In the genomic region with DNA sequence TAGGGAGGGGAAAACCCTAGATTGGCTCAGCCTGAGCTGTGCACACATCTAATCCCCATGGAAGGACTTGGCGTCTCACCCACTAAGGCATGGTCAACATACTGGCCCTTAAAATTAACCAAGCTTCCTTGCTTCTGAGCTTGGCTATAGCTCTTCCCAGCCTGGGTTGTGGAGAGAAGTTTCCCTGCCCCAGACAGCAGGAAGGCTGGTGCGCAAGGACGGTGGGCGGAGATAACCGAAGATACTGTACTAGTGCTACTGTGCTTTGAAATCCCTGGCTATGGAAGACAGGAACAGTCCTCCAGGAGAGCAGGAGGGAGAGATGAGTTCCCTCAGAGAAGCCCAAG, we compare ENCODE assay signal across 8 mouse cellular contexts. TPM values are rescaled to one million over a fixed set of nuclear protein-coding genes. Genes with fewer than 3 reads are reported as not detected.
A peak's percentile ranks its signal among the peaks of the same experiment; 100 is the strongest.
DNase-seq lines count a peak whose midpoint lies in the region; ATAC-seq lines count a peak whose summit lies in the region.

No protein-coding gene starts in this region.

- H3K36me3 ChIP-seq in kidney, embryonic 15.5 days = peaks cover 29% of the 10 kb centered on the region
- peaks cover 42% of the 10 kb centered on the region for H3K36me3 ChIP-seq in hindbrain, embryonic 13.5 days
- no peaks in the 10 kb centered on the region for H3K36me3 ChIP-seq in midbrain, embryonic 15.5 days (replicated peaks)

- H3K4me2 ChIP-seq in kidney, embryonic 15.5 days = peak overlapping the region; percentile 79
- peak overlapping the region; percentile 94 for H3K4me2 ChIP-seq in hindbrain, embryonic 13.5 days
- peak overlapping the region; percentile 72 for H3K4me2 ChIP-seq in midbrain, embryonic 15.5 days

- H3K9ac ChIP-seq in kidney, embryonic 15.5 days = peak overlapping the region; percentile 84
- H3K9ac ChIP-seq in hindbrain, embryonic 13.5 days = peak overlapping the region; percentile 92
- peak overlapping the region; percentile 61; the same call in 1 of the 2 replicates for H3K9ac ChIP-seq in midbrain, embryonic 15.5 days

- intact Hi-C loops in left cerebral cortex, postnatal 4 days (cut with DNase I) = no loop called here

- no peaks in the 10 kb centered on the region for H3K27me3 ChIP-seq in kidney, embryonic 15.5 days
- peaks cover 35% of the 10 kb centered on the region for H3K27me3 ChIP-seq in hindbrain, embryonic 13.5 days
- H3K27me3 ChIP-seq in midbrain, embryonic 15.5 days (replicated peaks) = no peaks in the 10 kb centered on the region

- no peaks in the 10 kb centered on the region for H3K9me3 ChIP-seq in kidney, embryonic 15.5 days (replicated peaks)
- no peaks in the 10 kb centered on the region for H3K9me3 ChIP-seq in hindbrain, embryonic 13.5 days
- H3K9me3 ChIP-seq in midbrain, embryonic 15.5 days = no peaks in the 10 kb centered on the region

- H3K4me1 ChIP-seq in kidney, embryonic 15.5 days = peaks cover 49% of the 10 kb centered on the region
- H3K4me1 ChIP-seq in hindbrain, embryonic 13.5 days (replicated peaks) = peaks cover 50% of the 10 kb centered on the region
- H3K4me1 ChIP-seq in midbrain, embryonic 15.5 days = peaks cover 47% of the 10 kb centered on the region

- peak; percentile 5; the same call in 1 of the 2 replicates for ATAC-seq in kidney, embryonic 15.5 days (replicated peaks; ENCODE audit: low FRiP score)
- peak; percentile 4; the same call in 1 of the 2 replicates for ATAC-seq in hindbrain, embryonic 13.5 days (ENCODE audit: low FRiP score)
- ATAC-seq in midbrain, embryonic 15.5 days (replicated peaks) = no peak
- ATAC-seq in activated CD4-positive, CD25-positive, alpha-beta regulatory T cell, adult 4 months = no peak

- peak overlapping the region; percentile 96 for H3K27ac ChIP-seq in kidney, embryonic 15.5 days
- H3K27ac ChIP-seq in hindbrain, embryonic 13.5 days = peak overlapping the region; percentile 98
- H3K27ac ChIP-seq in midbrain, embryonic 15.5 days = peak overlapping the region; percentile 91

- DNase-seq in kidney, postnatal 14 days = no peak
- peak; percentile 54 for DNase-seq in adrenal gland, postnatal 25 days
- DNase-seq in left cerebral cortex, postnatal 4 days = no peak
- DNase-seq in frontal cortex, adult 2 months (ENCODE audit: extremely low spot score in 1 of 2, low spot score in 1 of 2) = no peak

- peak overlapping the region; percentile 81 for H3K4me3 ChIP-seq in kidney, embryonic 15.5 days (replicated peaks)
- H3K4me3 ChIP-seq in hindbrain, embryonic 13.5 days = peak overlapping the region; percentile 75
- H3K4me3 ChIP-seq in midbrain, embryonic 15.5 days = peak overlapping the region; percentile 49

- WGBS in kidney, embryonic 15.5 days = 70% methylated on average over 5 of the region's 5 CpGs
- WGBS in hindbrain, embryonic 13.5 days = 78% methylated on average over 5 of the region's 5 CpGs
- WGBS in midbrain, embryonic 15.5 days = 57% methylated on average over 5 of the region's 5 CpGs

RNA-seq across cellular contexts. Expression of gene Wdr6, which starts 0.8 kb away (rescaled TPM):
- polyA plus RNA-seq in kidney, embryonic 15.5 days (2015; fragmentation: Nextera tagmentation; extraction: Ambion mirVana) = 123 and 139 TPM in 2 replicates
- 90.9 and 141 TPM in 2 replicates for total RNA-seq in adrenal gland, postnatal 25 days (2021)
- polyA plus RNA-seq in hindbrain, embryonic 13.5 days (2015; fragmentation: Nextera tagmentation; extraction: Ambion mirVana) = 280 and 317 TPM in 2 replicates
- polyA plus RNA-seq in midbrain, embryonic 15.5 days (2015; fragmentation: Nextera tagmentation; extraction: Ambion mirVana) = 404 and 429 TPM in 2 replicates
- 10 to 100 TPM; 18.8 to 42.4 TPM for polyA plus RNA-seq in activated CD4-positive, CD25-positive, alpha-beta regulatory T cell, adult 4 months (2017; shearing (Covaris generic))
- 100 to 1,000 TPM; 233 to 289 TPM for total RNA-seq in left cerebral cortex, postnatal 4 days (2021)
- polyA plus RNA-seq in frontal cortex, adult 2 months (2012; rRNA removed) = 114 and 138 TPM in 2 replicates

RNA-seq across cellular contexts. Expression of gene Dalrd3, which starts 9.6 kb away (rescaled TPM):
- 155 and 180 TPM in 2 replicates for polyA plus RNA-seq in kidney, embryonic 15.5 days (2015; fragmentation: Nextera tagmentation; extraction: Ambion mirVana)
- total RNA-seq in adrenal gland, postnatal 25 days (2021) = 79.2 and 85.4 TPM in 2 replicates
- polyA plus RNA-seq in hindbrain, embryonic 13.5 days (2015; fragmentation: Nextera tagmentation; extraction: Ambion mirVana) = 285 and 314 TPM in 2 replicates
- polyA plus RNA-seq in midbrain, embryonic 15.5 days (2015; fragmentation: Nextera tagmentation; extraction: Ambion mirVana) = 336 and 351 TPM in 2 replicates
- 10 to 100 TPM; 46.1 to 77.0 TPM for polyA plus RNA-seq in activated CD4-positive, CD25-positive, alpha-beta regulatory T cell, adult 4 months (2017; shearing (Covaris generic))
- 10 to 100 TPM; 78.2 to 86.6 TPM for total RNA-seq in left cerebral cortex, postnatal 4 days (2021)
- polyA plus RNA-seq in frontal cortex, adult 2 months (2012; rRNA removed) = 259 and 275 TPM in 2 replicates

RNA-seq across cellular contexts. Expression of gene Ndufaf3, which starts 12.1 kb away (rescaled TPM):
- polyA plus RNA-seq in kidney, embryonic 15.5 days (2015; fragmentation: Nextera tagmentation; extraction: Ambion mirVana) = 41.5 and 43.1 TPM in 2 replicates
- total RNA-seq in adrenal gland, postnatal 25 days (2021) = 59.8 and 65.9 TPM in 2 replicates
- polyA plus RNA-seq in hindbrain, embryonic 13.5 days (2015; fragmentation: Nextera tagmentation; extraction: Ambion mirVana) = 74.0 and 82.1 TPM in 2 replicates
- polyA plus RNA-seq in midbrain, embryonic 15.5 days (2015; fragmentation: Nextera tagmentation; extraction: Ambion mirVana) = 75.2 and 76.8 TPM in 2 replicates
- polyA plus RNA-seq in activated CD4-positive, CD25-positive, alpha-beta regulatory T cell, adult 4 months (2017; shearing (Covaris generic)) = 10 to 100 TPM; 58.2 to 74.6 TPM
- total RNA-seq in left cerebral cortex, postnatal 4 days (2021) = 10 to 100 TPM; 43.0 to 54.5 TPM
- polyA plus RNA-seq in frontal cortex, adult 2 months (2012; rRNA removed) = 61.2 and 63.4 TPM in 2 replicates

RNA-seq across cellular contexts. Expression of gene P4htm, which starts 18.1 kb away (rescaled TPM):
- 9.1 and 11.7 TPM in 2 replicates for polyA plus RNA-seq in kidney, embryonic 15.5 days (2015; fragmentation: Nextera tagmentation; extraction: Ambion mirVana)
- total RNA-seq in adrenal gland, postnatal 25 days (2021) = 8.7 and 10.5 TPM in 2 replicates
- polyA plus RNA-seq in hindbrain, embryonic 13.5 days (2015; fragmentation: Nextera tagmentation; extraction: Ambion mirVana) = 25.6 and 31.4 TPM in 2 replicates
- 32.7 and 38.5 TPM in 2 replicates for polyA plus RNA-seq in midbrain, embryonic 15.5 days (2015; fragmentation: Nextera tagmentation; extraction: Ambion mirVana)
- polyA plus RNA-seq in activated CD4-positive, CD25-positive, alpha-beta regulatory T cell, adult 4 months (2017; shearing (Covaris generic)) = 1 to 10 TPM; 5.1 to 9.0 TPM
- total RNA-seq in left cerebral cortex, postnatal 4 days (2021) = 10 to 100 TPM; 26.2 to 34.5 TPM
- 105 TPM in 2 replicates for polyA plus RNA-seq in frontal cortex, adult 2 months (2012; rRNA removed)

RNA-seq across cellular contexts. Expression of gene Impdh2, which starts 19.2 kb away (rescaled TPM):
- 187 and 198 TPM in 2 replicates for polyA plus RNA-seq in kidney, embryonic 15.5 days (2015; fragmentation: Nextera tagmentation; extraction: Ambion mirVana)
- total RNA-seq in adrenal gland, postnatal 25 days (2021) = 66.3 and 95.0 TPM in 2 replicates
- polyA plus RNA-seq in hindbrain, embryonic 13.5 days (2015; fragmentation: Nextera tagmentation; extraction: Ambion mirVana) = 104 and 111 TPM in 2 replicates
- polyA plus RNA-seq in midbrain, embryonic 15.5 days (2015; fragmentation: Nextera tagmentation; extraction: Ambion mirVana) = 101 TPM in 2 replicates
- 100 to 1,000 TPM; 126 to 172 TPM for polyA plus RNA-seq in activated CD4-positive, CD25-positive, alpha-beta regulatory T cell, adult 4 months (2017; shearing (Covaris generic))
- total RNA-seq in left cerebral cortex, postnatal 4 days (2021) = 10 to 100 TPM; 85.7 to 86.1 TPM
- polyA plus RNA-seq in frontal cortex, adult 2 months (2012; rRNA removed) = 72.2 and 74.4 TPM in 2 replicates

Comparison
In these comparisons a context has a peak if more than half of its experiments do, and no peak if none do; other contexts are left out.
1. ATAC-seq: peak in kidney, embryonic 15.5 days (single experiment) and hindbrain, embryonic 13.5 days (single experiment); none in midbrain, embryonic 15.5 days (single experiment) and activated CD4-positive, CD25-positive, alpha-beta regulatory T cell, adult 4 months (single experiment).
2. Peak in every context shown above with its lines, with median percentiles within 50 percentile points of each other: H3K27ac ChIP-seq, H3K4me2 ChIP-seq, H3K4me3 ChIP-seq and H3K9ac ChIP-seq.